Mouse (Mus musculus): ENCODE data around the gene Dkk3. TPM values are rescaled to one million over a fixed set of nuclear protein-coding genes. Genes with fewer than 3 reads are reported as not detected.
"Not testable (repeated sequence)": the region's sequence is repeated elsewhere in the genome, so short reads cannot be mapped to it uniquely, and the experiment has no call there.

The Dkk3 gene
- polyA plus RNA-seq, 1 experiment from 2014 or later: 26.7 TPM

DNA sequence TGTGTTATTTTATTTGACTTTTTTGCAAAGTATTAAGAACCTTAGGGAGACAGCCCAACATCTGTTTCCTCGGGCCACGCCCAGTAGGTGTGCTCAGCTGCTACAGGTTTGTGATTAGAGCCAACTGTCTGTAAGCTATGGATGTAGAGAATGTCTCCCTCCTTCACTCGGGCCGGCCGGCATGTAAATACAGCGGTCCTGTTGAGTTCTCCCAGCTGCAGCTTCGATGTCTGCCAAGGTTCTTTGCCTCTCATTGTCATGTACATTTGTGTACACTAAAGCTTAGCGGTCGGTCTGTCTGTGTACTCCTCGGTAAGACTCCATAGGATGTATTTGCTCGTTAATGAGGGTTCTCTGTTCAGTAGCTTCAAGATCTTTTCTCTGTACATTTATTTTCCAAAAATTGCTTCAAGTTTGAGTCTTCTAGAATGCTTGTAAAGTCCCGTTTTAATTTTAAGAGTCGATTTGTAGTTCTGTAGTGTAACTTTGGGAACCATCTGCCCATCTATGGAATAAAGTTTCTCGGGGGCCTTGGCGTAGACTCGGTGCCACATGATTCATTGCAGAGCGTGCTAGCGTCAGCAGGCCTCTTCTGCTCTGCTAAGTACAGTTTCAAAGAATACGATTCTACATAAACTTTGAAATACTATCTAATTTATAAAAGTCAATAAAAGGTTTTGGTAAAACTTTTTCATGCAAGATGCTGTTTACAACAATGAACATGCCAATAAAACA lies 48.1 kb downstream of the Dkk3 start:
- WGBS: 62% methylated on average over 19 of the region's 19 CpGs
- Histone ChIP-seq H3K9ac (ENCODE audit: low read depth, low read length) (no peak overlapping the region), H3K4me3 (ENCODE audit: low read length) (no peak overlapping the region), H3K36me3 (ENCODE audit: control insufficient read depth, insufficient read depth, low read length) (peaks cover 6% of the 10 kb centered on the region), H3K4me1 (ENCODE audit: control insufficient read depth, insufficient read depth, low read length) (0 out of 2 replicates have a peak, but pooled peaks cover 3% of the 10 kb centered on the region), H3K4me2 (ENCODE audit: low read depth, low read length) (no peak overlapping the region), H3K27me3 (replicated peaks; ENCODE audit: control insufficient read depth, insufficient read depth, low read length) (no peaks in the 10 kb centered on the region), H3K27ac (ENCODE audit: low read length) (no peak overlapping the region; the same call in 1 of the 2 replicates), H3K9me3 (ENCODE audit: control insufficient read depth, low read length) (no peaks in the 10 kb centered on the region)
- peak; percentile 46; the same call in 1 of the 2 replicates for ATAC-seq

DNA sequence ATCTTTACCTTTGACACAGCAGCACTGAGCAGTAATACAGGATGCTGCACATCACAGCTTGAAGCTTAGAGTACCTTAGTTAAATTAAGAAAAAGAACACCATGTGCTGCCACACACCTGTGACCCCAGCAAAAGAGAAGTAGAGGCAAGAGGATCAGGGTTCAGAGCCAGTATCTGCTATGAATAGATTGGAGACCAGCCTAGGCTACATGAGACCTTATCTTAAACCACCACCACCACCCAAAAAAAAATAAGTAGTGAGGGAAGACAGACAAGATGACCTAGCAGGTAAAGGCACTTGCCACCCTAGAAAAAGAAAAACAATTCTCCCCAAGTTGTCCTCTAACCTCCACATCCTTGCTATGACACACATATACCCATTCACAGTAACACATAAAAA lies 50.1 kb downstream of the Dkk3 start:
- peaks cover 12% of the 10 kb centered on the region for H3K36me3 ChIP-seq (ENCODE audit: control insufficient read depth, insufficient read depth, low read length)
- ATAC-seq: no peak
- H3K4me1 ChIP-seq (ENCODE audit: control insufficient read depth, insufficient read depth, low read length): 0 out of 2 replicates have a peak, but pooled peaks cover 3% of the 10 kb centered on the region
- H3K4me3 ChIP-seq (ENCODE audit: low read length): no peak overlapping the region
- H3K4me2 ChIP-seq (ENCODE audit: low read depth, low read length): no peak overlapping the region
- no peaks in the 10 kb centered on the region for H3K9me3 ChIP-seq (ENCODE audit: control insufficient read depth, low read length)
- H3K27me3 ChIP-seq (replicated peaks; ENCODE audit: control insufficient read depth, insufficient read depth, low read length): no peaks in the 10 kb centered on the region
- H3K9ac ChIP-seq (ENCODE audit: low read depth, low read length): no peak overlapping the region
- no peak overlapping the region for H3K27ac ChIP-seq (ENCODE audit: low read length)

DNA sequence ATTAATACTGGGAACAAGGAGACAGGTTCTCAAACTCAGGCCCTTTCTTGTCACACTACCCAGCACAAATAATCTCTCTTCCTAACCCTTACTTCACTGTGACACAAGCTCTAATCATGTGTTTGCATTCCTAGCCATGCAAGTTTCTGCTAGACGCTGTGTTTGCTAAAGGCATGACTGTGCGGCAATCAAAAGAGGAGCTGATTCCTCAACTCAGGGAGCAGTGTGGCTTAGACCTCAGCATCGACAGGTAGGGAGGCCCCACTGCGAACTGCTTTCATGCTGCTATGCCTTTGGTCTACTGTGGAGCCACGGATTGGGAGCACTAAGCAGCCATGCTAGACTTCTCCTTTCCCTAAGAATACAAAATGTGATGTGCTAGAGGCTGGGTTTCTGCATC lies 55.0 kb downstream of the Dkk3 start:
- Histone ChIP-seq H3K9me3 (ENCODE audit: control insufficient read depth, low read length) (no peaks in the 10 kb centered on the region), H3K4me1 (ENCODE audit: control insufficient read depth, insufficient read depth, low read length) (no peaks in the 10 kb centered on the region), H3K9ac (ENCODE audit: low read depth, low read length) (no peak overlapping the region), H3K27ac (ENCODE audit: low read length) (no peak overlapping the region), H3K4me2 (ENCODE audit: low read depth, low read length) (no peak overlapping the region), H3K36me3 (ENCODE audit: control insufficient read depth, insufficient read depth, low read length) (peaks cover 13% of the 10 kb centered on the region; the same call in 1 of the 2 replicates), H3K4me3 (ENCODE audit: low read length) (no peak overlapping the region), H3K27me3 (replicated peaks; ENCODE audit: control insufficient read depth, insufficient read depth, low read length) (no peaks in the 10 kb centered on the region)
- no peak for ATAC-seq
- 65% methylated on average over 5 of the region's 5 CpGs for WGBS

DNA sequence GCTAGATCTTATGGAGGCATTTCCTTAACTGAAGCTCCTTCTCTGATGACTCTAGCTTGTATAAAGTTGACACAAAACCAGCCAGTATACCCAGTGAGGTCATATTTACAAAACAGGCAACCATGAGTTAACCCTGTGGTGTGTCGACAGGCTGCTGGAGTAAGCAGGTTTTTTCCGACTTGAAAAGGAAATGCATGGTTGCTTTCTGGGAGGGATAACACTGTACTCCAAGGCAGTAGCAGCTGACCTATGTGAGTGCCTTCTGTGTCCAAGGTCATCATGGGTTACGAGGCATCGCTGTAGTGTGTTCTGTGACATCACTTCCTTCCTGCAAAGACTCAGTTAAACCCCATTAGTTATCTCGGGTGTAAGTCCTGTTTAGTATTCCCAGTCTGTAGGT lies 55.9 kb downstream of the Dkk3 start:
- no peaks in the 10 kb centered on the region for H3K4me1 ChIP-seq (ENCODE audit: control insufficient read depth, insufficient read depth, low read length)
- 64% methylated on average over 5 of the region's 5 CpGs for WGBS
- peaks cover 18% of the 10 kb centered on the region; the same call in 1 of the 2 replicates for H3K36me3 ChIP-seq (ENCODE audit: control insufficient read depth, insufficient read depth, low read length)

DNA sequence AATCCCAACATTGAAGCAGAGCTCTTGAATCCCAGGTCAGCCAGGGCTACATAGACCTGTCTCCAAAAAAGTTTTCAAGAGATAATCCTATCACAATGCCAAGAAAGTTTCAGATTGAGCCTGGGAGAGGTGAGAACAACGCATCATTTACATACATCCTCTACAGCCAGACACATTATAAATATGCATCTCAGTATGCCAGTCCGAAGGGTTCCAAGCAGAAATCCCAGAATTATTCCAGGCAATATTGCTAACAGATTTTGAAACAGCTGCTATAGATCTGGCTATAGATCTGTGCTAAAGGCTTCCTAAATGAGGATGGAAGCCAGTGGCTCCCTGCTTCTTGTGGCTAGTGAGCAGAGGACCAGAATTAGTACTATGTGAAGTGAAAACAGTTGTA lies 58.0 kb downstream of the Dkk3 start:
- Histone ChIP-seq H3K27ac (ENCODE audit: low read length) (no peak overlapping the region), H3K4me1 (ENCODE audit: control insufficient read depth, insufficient read depth, low read length) (no peaks in the 10 kb centered on the region), H3K27me3 (replicated peaks; ENCODE audit: control insufficient read depth, insufficient read depth, low read length) (no peaks in the 10 kb centered on the region), H3K4me2 (ENCODE audit: low read depth, low read length) (no peak overlapping the region), H3K9me3 (ENCODE audit: control insufficient read depth, low read length) (no peaks in the 10 kb centered on the region), H3K36me3 (ENCODE audit: control insufficient read depth, insufficient read depth, low read length) (peaks cover 18% of the 10 kb centered on the region; the same call in 1 of the 2 replicates), H3K9ac (ENCODE audit: low read depth, low read length) (no peak overlapping the region), H3K4me3 (ENCODE audit: low read length) (no peak overlapping the region)
- WGBS: 92% methylated on average over 2 of the region's 2 CpGs
- ATAC-seq: no peak

More for the DNA sequence above, 55.9 kb downstream of the Dkk3 start:
- Histone ChIP-seq H3K9ac (ENCODE audit: low read depth, low read length) (no peak overlapping the region), H3K27ac (ENCODE audit: low read length) (no peak overlapping the region), H3K4me3 (ENCODE audit: low read length) (no peak overlapping the region), H3K4me2 (ENCODE audit: low read depth, low read length) (no peak overlapping the region), H3K27me3 (replicated peaks; ENCODE audit: control insufficient read depth, insufficient read depth, low read length) (no peaks in the 10 kb centered on the region), H3K9me3 (ENCODE audit: control insufficient read depth, low read length) (no peaks in the 10 kb centered on the region)
- ATAC-seq: no peak

DNA sequence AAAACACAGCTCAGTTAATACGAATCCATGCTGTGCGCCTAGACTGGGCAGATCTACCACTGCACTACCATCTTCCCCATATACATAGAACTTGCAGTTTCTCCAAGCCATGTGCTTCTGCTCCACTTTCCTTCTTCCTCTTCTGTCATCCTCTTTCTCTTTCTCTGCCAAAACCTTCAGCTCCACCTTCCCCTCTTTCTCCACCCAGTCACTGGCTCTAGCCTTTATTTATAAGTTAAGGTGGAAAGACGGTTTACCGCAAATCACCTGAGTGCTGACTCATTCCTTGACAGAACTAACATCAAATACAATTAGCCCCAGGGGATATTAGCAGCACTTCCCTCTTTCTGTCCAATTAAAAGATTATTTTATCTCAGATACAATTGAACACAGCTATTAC lies 63.9 kb downstream of the Dkk3 start:
- not testable (repeated sequence) for H3K9ac ChIP-seq (ENCODE audit: low read depth, low read length); H3K9me3 ChIP-seq (ENCODE audit: control insufficient read depth, low read length); H3K4me3 ChIP-seq (ENCODE audit: low read length); H3K4me1 ChIP-seq (ENCODE audit: control insufficient read depth, insufficient read depth, low read length); ATAC-seq; H3K4me2 ChIP-seq (ENCODE audit: low read depth, low read length); H3K27ac ChIP-seq (ENCODE audit: low read length); H3K27me3 ChIP-seq (replicated peaks; ENCODE audit: control insufficient read depth, insufficient read depth, low read length)
- WGBS: 89% methylated on average over 4 of the region's 4 CpGs
- peaks cover 22% of the 10 kb centered on the region for H3K36me3 ChIP-seq (ENCODE audit: control insufficient read depth, insufficient read depth, low read length)

DNA sequence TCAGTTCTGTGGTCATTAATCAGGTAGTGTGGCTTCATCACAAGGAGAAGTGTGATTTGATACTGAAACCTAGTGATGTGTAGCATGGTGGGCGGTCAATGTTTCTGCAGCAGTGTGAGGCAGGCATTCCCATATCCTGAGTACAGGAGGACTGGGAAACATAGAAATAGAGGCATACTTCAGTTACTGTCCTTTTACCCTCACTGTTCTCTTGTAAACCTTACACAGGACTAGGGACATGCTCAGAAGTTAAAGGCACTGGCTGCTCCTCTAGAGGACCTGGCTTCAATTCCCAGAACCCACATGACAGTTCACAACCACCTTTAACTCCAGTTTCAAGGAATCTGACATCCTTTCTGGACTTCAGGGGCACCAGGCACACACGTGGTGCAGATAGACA lies 72.7 kb downstream of the Dkk3 start:
- Histone ChIP-seq H3K9ac (ENCODE audit: low read depth, low read length) (no peak overlapping the region), H3K27me3 (replicated peaks; ENCODE audit: control insufficient read depth, insufficient read depth, low read length) (no peaks in the 10 kb centered on the region), H3K4me1 (ENCODE audit: control insufficient read depth, insufficient read depth, low read length) (no peaks in the 10 kb centered on the region), H3K27ac (ENCODE audit: low read length) (no peak overlapping the region), H3K4me3 (ENCODE audit: low read length) (no peak overlapping the region), H3K36me3 (ENCODE audit: control insufficient read depth, insufficient read depth, low read length) (peaks cover 14% of the 10 kb centered on the region), H3K4me2 (ENCODE audit: low read depth, low read length) (no peak overlapping the region), H3K9me3 (ENCODE audit: control insufficient read depth, low read length) (no peaks in the 10 kb centered on the region)
- 97% methylated on average over 2 of the region's 2 CpGs for WGBS
- ATAC-seq: no peak

DNA sequence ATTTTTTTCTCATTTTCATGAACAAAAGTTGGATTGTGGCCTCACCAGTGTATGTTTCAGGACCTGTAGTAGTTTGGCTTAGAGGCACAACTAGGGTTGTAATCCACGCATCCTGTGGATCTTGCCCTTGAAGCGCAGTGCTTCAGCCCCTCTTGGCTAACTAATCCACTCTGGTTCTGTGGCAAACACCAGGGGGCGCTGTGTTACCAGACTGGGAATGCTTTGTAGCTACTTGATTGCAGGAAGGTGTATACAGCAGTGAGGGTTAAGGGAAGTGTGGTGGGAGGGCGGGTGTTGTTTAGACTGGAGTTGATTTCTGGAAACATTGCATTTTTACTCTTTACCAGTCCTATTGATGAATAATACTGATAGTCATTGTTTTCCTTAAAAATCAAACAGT lies 73.8 kb downstream of the Dkk3 start:
- no peaks in the 10 kb centered on the region for H3K4me1 ChIP-seq (ENCODE audit: control insufficient read depth, insufficient read depth, low read length)
- no peaks in the 10 kb centered on the region for H3K27me3 ChIP-seq (replicated peaks; ENCODE audit: control insufficient read depth, insufficient read depth, low read length)
- H3K9me3 ChIP-seq (ENCODE audit: control insufficient read depth, low read length): no peaks in the 10 kb centered on the region
- H3K36me3 ChIP-seq (ENCODE audit: control insufficient read depth, insufficient read depth, low read length): peaks cover 13% of the 10 kb centered on the region; the same call in 1 of the 2 replicates
- no peak overlapping the region for H3K27ac ChIP-seq (ENCODE audit: low read length)
- H3K4me3 ChIP-seq (ENCODE audit: low read length): no peak overlapping the region
- ATAC-seq: no peak; the same call in 1 of the 2 replicates
- no peak overlapping the region for H3K4me2 ChIP-seq (ENCODE audit: low read depth, low read length)
- no peak overlapping the region for H3K9ac ChIP-seq (ENCODE audit: low read depth, low read length)
- WGBS: 35% methylated on average over 4 of the region's 4 CpGs

DNA sequence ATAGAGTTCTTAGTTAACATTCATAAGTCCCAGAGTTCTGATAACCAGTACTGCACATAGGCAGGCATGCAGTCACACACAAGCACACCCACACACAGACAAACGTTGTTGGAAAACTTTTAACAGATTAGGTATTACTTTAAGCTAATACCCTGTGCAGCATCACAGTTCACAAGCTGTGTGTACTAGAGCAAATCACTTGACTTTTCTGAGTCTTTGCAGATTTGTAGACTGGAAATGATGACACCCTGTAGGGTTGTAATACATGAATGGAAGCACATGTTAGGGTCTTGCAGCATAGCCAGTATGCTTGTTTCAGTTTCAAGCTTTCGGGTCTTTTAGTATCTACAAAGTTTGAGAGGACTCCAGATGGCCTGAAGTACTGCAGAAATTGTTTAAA lies 74.6 kb downstream of the Dkk3 start:
- WGBS: 80% methylated on average over 2 of the region's 2 CpGs
- Histone ChIP-seq H3K4me1 (ENCODE audit: control insufficient read depth, insufficient read depth, low read length) (no peaks in the 10 kb centered on the region), H3K36me3 (ENCODE audit: control insufficient read depth, insufficient read depth, low read length) (peaks cover 13% of the 10 kb centered on the region; the same call in 1 of the 2 replicates), H3K9ac (ENCODE audit: low read depth, low read length) (no peak overlapping the region), H3K4me2 (ENCODE audit: low read depth, low read length) (no peak overlapping the region), H3K4me3 (ENCODE audit: low read length) (no peak overlapping the region), H3K27ac (ENCODE audit: low read length) (no peak overlapping the region), H3K27me3 (replicated peaks; ENCODE audit: control insufficient read depth, insufficient read depth, low read length) (no peaks in the 10 kb centered on the region), H3K9me3 (ENCODE audit: control insufficient read depth, low read length) (no peaks in the 10 kb centered on the region)
- no peak for ATAC-seq

DNA sequence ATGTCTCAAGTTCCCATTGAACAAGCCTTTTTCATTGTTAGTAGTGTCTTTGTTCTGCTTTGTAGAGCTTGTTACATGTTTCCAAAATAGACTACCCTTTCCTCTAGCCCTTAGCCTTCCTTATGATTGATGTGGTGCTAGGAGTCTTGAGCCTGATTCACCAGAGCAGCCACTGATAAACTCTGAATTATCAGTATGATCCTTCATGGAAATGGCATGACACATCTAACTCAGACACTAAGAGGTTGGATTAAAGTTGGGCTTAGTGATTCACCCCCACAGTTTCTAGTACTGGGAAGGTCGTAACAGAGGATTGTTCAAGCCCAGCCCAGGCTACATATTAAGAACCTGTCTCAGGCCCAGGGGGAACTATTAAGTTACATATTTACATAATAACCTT lies 76.2 kb downstream of the Dkk3 start:
- no peak for ATAC-seq

More for the DNA sequence above, 76.2 kb downstream of the Dkk3 start:
- H3K27me3 ChIP-seq (replicated peaks; ENCODE audit: control insufficient read depth, insufficient read depth, low read length): no peaks in the 10 kb centered on the region
- H3K4me2 ChIP-seq (ENCODE audit: low read depth, low read length): no peak overlapping the region
- WGBS: 90% methylated on average over 1 of the region's 1 CpGs
- H3K4me3 ChIP-seq (ENCODE audit: low read length): no peak overlapping the region
- no peak overlapping the region for H3K27ac ChIP-seq (ENCODE audit: low read length)
- H3K9me3 ChIP-seq (ENCODE audit: control insufficient read depth, low read length): no peaks in the 10 kb centered on the region
- peaks cover 18% of the 10 kb centered on the region for H3K36me3 ChIP-seq (ENCODE audit: control insufficient read depth, insufficient read depth, low read length)
- H3K4me1 ChIP-seq (ENCODE audit: control insufficient read depth, insufficient read depth, low read length): no peaks in the 10 kb centered on the region
- no peak overlapping the region for H3K9ac ChIP-seq (ENCODE audit: low read depth, low read length)
